Mouse (Mus musculus) midbrain, embryonic 11.5 days (tissue): ENCODE data around the gene Hsp90ab1. TPM values are rescaled to one million over a fixed set of nuclear protein-coding genes. Genes with fewer than 3 reads are reported as not detected.

Source experiments
- ATAC-seq: fragments of 200-750 bp; cut with Nextera tagmentation; 2 replicates; pipeline ENCODE4 v1.8.0; 2017; ENCODE audit warnings: moderate TSS enrichment, moderate library complexity; ENCODE audit not compliant: low FRiP score
- DNase-seq: peaks from one replicate; pipeline ENCODE4 v3.0.0; 2015; ENCODE audit warnings: low spot score; ENCODE audit errors: missing footprints
- H3K27ac ChIP-seq: fragments of 300-500 bp; sonication (generic); 2 replicates; pipeline ENCODE4 v1.5.1; 2014; ENCODE audit warnings: low read depth, low read length
- H3K27me3 ChIP-seq: fragments of 300-500 bp; sonication (generic); 2 replicates; pipeline ENCODE4 v1.6.1; 2014; ENCODE audit warnings: mild to moderate bottlenecking, low read length, moderate library complexity, mixed read lengths; ENCODE audit not compliant: control insufficient read depth, insufficient read depth
- H3K36me3 ChIP-seq: fragments of 300-500 bp; sonication (generic); 2 replicates; pipeline ENCODE4 v1.6.1; 2014; ENCODE audit warnings: mild to moderate bottlenecking, low read length, moderate library complexity, mixed read lengths; ENCODE audit not compliant: control insufficient read depth, insufficient read depth
- H3K4me1 ChIP-seq: fragments of 300-500 bp; sonication (generic); 2 replicates; pipeline ENCODE4 v1.6.1; 2014; ENCODE audit warnings: low read length; ENCODE audit not compliant: control insufficient read depth, insufficient read depth
- H3K4me2 ChIP-seq: fragments of 300-500 bp; sonication (generic); 2 replicates; pipeline ENCODE4 v1.6.1; 2014; ENCODE audit warnings: mild to moderate bottlenecking, moderate library complexity
- H3K4me3 ChIP-seq: fragments of 300-500 bp; sonication (generic); 2 replicates; pipeline ENCODE4 v1.5.1; 2014; ENCODE audit warnings: low read depth, low read length
- H3K9ac ChIP-seq: fragments of 300-500 bp; sonication (generic); 2 replicates; pipeline ENCODE4 v1.6.1; 2014; ENCODE audit warnings: low read length
- H3K9me3 ChIP-seq: fragments of 300-500 bp; sonication (generic); 2 replicates; pipeline ENCODE4 v1.6.1; 2016; ENCODE audit warnings: low read length; ENCODE audit not compliant: control insufficient read depth
- WGBS: fragments of 180-500 bp; shearing (Covaris S2); extraction: QIAGEN DNeasy Blood & Tissue Kit; methylation state at CpG from one replicate; pipeline ENCODE4 v1.1.7; 2014; 5-methylcytosine and 5-hydroxymethylcytosine counted together
- polyA plus RNA-seq: library from polyadenylated mRNA; unstranded; fragments of >200 nt; fragmentation: Nextera tagmentation; extraction: Ambion mirVana; gene quantifications from 2 replicates; pipeline ENCODE4 v1.2.1, GENCODE M21; 2014

Gene Hsp90ab1
- polyA plus RNA-seq, 1 experiment from 2014 or later, result 1,690 TPM

DNA sequence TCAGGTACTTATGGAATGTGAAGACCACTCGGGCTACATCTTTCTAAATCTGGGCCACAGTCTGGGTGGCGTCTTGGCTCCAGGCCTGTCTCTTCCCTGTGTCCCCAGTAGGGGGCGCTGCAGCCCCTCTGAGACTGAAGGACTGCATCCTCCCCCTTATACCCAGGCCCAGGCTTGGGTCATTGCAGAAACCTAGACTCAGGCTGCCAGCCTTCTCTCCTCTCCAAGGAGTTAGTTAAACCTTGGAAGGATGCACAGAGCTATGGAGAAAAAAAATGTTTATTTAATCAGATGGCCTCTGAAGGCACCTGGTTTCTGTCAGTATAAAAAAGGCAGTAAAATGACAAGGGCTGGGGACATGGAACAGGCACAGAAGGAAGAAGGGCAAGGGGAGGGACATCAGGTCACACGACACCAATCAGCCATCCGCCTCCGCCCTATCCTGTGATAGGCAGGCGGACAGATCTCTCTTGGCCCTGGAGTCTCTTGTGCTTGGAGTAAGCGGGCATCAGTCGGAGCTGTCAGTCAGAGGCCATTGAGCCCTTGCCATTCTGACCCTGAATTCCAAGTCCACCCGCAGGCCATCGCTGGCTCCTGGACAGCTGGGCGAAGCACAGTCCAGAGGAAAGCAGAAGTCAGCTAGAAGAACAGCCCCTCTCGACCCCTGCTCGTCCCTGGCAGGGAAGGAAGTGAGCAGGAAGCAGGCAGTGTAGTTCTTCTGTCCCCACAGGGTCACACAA lies 12.0 kb upstream of the Hsp90ab1 start:
- H3K27ac ChIP-seq, result peak overlapping the region; percentile 41; the same call in 1 of the 2 replicates
- H3K4me1 ChIP-seq, result peaks cover 15% of the 10 kb centered on the region
- peaks cover 5% of the 10 kb centered on the region; the same call in 1 of the 2 replicates for H3K36me3 ChIP-seq
- no peaks in the 10 kb centered on the region for H3K27me3 ChIP-seq
- H3K4me3 ChIP-seq, result no peak overlapping the region
- H3K4me2 ChIP-seq, result no peak overlapping the region
- DNase-seq (peak; percentile 98), ATAC-seq (peak; percentile 75)
- 12% methylated on average over 14 of the region's 14 CpGs for WGBS
- peak overlapping the region; percentile 36 for H3K9ac ChIP-seq
- no peaks in the 10 kb centered on the region; the same call in 1 of the 2 replicates for H3K9me3 ChIP-seq

DNA sequence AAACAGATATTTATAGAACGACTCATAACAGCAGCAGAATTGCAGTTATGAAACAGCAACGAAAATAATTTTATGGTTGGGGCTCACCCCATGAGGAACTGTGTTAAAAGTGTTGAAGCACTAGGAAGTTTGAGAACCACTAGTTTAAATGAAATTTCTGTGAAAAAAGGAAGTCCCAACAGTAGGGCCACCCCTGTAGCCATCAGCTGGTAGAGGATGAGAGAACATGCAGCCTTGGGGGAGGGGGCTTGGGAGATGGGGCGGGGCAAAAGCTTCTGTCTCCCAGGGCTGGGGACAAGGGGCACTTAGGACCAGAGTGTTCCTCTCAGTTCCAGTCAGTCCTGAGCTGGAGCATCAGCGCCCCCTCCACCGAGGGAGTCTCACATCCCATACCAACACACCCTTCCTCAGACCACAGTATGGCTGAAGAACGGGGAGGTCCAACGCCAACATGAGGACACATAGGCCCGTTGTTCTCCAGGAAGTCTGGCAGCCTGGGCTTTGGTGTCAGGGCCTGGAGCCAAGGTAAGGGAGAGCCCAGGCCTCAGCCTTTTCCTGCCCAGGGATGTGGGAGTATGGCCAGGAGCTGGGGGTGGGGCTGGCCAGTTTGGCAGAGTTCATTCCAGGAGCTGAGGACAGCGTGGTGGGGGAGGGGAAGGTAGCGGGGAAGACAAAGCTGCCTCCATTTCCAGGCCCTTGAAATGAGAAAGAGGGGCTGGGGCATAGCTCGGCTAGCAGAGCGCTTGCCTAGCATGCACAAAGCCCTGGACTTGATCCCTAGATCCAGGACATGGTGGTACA lies 11.2 kb upstream of the Hsp90ab1 start:
- Histone ChIP-seq H3K4me3 (no peak overlapping the region), H3K9ac (peak overlapping the region; percentile 36; the same call in 1 of the 2 replicates), H3K4me1 (peaks cover 15% of the 10 kb centered on the region), H3K27me3 (no peaks in the 10 kb centered on the region), H3K9me3 (no peaks in the 10 kb centered on the region; the same call in 1 of the 2 replicates), H3K36me3 (peaks cover 5% of the 10 kb centered on the region; the same call in 1 of the 2 replicates), H3K27ac (peak overlapping the region; percentile 36), H3K4me2 (no peak overlapping the region)
- 40% methylated on average over 12 of the region's 12 CpGs for WGBS
- peak; percentile 34 for ATAC-seq
- DNase-seq, result no peak

DNA sequence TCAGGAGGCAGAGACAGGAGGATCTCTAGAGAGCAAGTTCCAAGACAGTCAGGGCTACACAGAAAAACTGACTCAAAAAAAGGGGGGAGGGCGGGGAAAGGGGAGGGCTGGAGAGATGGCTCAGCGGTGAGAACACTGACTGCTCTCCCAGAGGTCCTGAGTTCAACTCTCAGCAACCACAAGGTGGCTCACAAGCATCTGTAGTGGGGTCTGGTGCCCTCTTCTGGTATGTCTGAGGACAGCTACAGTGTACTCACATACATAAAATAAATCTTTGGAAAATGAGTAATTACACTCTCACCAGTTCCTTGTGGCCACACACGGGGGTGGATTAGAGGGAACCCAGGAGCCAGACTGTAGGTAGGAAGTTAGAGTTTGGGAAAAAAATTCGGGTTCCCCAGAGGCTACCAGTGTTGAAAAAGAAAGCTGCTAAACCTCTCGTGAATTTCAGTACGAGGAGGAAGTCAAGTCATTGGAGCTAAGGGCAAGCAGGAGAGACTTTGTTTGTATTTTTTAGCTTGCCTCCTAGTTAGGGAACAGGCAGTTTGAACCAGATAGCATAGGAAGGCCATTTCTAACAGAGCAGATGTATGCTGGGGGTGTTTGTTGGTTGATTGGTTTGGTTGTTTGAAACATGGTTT lies 9.8 kb upstream of the Hsp90ab1 start:
- H3K4me3 ChIP-seq, result no peak overlapping the region
- no peaks in the 10 kb centered on the region; the same call in 1 of the 2 replicates for H3K9me3 ChIP-seq
- H3K27me3 ChIP-seq, result no peaks in the 10 kb centered on the region
- no peak overlapping the region for H3K27ac ChIP-seq
- no peak for ATAC-seq
- H3K4me1 ChIP-seq, result peaks cover 15% of the 10 kb centered on the region
- H3K36me3 ChIP-seq, result peaks cover 5% of the 10 kb centered on the region; the same call in 1 of the 2 replicates
- no peak for DNase-seq
- H3K9ac ChIP-seq, result no peak overlapping the region
- 77% methylated on average over 6 of the region's 6 CpGs for WGBS
- no peak overlapping the region for H3K4me2 ChIP-seq

DNA sequence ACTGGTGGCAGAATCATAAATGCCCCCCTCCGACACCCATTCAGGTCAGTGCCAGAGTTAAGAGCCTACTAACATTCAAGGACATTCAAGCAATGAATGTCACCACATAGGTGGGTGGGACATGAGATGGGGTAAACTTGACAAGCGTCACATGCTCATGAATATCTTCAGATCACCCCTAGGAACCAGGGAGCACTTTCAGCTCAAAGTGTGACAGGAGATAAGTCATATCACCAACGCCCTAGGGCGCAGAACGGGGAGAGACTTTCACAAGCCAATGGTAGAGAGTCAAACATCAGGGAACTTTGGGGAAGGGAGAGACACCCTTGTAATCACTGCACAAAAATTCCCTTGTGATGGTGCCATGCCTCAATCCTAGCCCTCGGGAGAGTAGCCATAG lies 9.1 kb upstream of the Hsp90ab1 start:
- no peak overlapping the region for H3K9ac ChIP-seq
- peaks cover 5% of the 10 kb centered on the region; the same call in 1 of the 2 replicates for H3K36me3 ChIP-seq
- no peak overlapping the region for H3K27ac ChIP-seq
- DNase-seq (no peak), ATAC-seq (no peak)
- no peaks in the 10 kb centered on the region; the same call in 1 of the 2 replicates for H3K9me3 ChIP-seq
- H3K27me3 ChIP-seq, result no peaks in the 10 kb centered on the region
- peaks cover 15% of the 10 kb centered on the region for H3K4me1 ChIP-seq
- WGBS, result 93% methylated on average over 6 of the region's 6 CpGs
- H3K4me3 ChIP-seq, result no peak overlapping the region
- H3K4me2 ChIP-seq, result no peak overlapping the region

DNA sequence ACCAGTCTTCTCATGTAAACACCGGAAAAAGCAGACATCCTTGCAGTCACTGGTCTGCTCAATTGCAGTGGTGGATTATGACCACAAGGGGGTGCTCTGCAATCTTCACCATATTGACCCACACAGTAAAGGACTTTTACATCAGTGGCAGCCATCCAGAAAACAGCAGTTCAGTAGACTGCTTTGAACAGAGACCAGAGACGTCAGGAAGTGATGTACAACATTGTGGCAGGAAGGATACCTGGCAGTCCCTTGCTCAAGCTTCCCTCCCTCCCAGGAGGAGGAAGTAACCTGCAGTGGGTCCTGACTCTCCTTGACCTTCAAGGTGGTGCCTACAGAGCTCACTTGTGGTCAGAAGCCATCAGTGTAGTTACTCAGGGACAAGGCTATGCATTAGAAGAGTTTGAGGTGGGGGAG lies 8.5 kb upstream of the Hsp90ab1 start:
- no peak overlapping the region for H3K4me3 ChIP-seq
- WGBS, result 14% methylated on average over 2 of the region's 2 CpGs
- no peak overlapping the region for H3K4me2 ChIP-seq
- 0 out of 2 replicates have a peak, but pooled peaks cover 2% of the 10 kb centered on the region for H3K36me3 ChIP-seq
- DNase-seq (peak; percentile 94), ATAC-seq (no peak)
- no peaks in the 10 kb centered on the region; the same call in 1 of the 2 replicates for H3K9me3 ChIP-seq
- H3K9ac ChIP-seq, result no peak overlapping the region
- no peak overlapping the region for H3K27ac ChIP-seq
- H3K4me1 ChIP-seq, result peaks cover 15% of the 10 kb centered on the region
- H3K27me3 ChIP-seq, result no peaks in the 10 kb centered on the region

DNA sequence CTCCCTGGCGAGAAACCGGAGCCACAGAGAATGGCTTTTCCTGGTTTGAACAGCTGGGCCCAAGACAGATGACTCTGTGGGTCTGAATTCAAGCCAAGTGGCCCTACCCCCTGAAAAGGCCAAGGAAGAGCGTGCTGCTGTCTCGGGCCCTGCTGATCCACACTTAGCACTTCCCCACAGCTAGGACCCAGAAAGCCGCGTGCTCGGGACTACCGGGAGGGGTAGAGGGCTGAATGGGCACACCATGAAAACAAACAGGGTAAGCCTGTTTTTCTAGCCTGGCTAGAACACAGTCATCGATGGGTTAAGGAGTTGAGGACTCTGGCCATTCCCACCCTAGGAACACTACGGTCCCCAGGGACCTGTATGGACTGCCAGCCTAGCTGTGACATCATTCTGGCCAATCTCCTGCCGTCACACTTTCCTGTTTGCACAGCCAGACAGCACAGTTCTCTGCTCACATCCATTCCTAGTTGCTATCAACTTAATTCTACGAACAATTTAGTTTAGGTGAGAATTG lies 7.9 kb upstream of the Hsp90ab1 start:
- peaks cover 15% of the 10 kb centered on the region for H3K4me1 ChIP-seq
- H3K4me2 ChIP-seq, result no peak overlapping the region
- no peak overlapping the region for H3K27ac ChIP-seq
- no peak overlapping the region for H3K9ac ChIP-seq
- no peaks in the 10 kb centered on the region for H3K36me3 ChIP-seq
- H3K27me3 ChIP-seq, result no peaks in the 10 kb centered on the region
- ATAC-seq, result no peak
- WGBS, result 55% methylated on average over 12 of the region's 12 CpGs
- H3K9me3 ChIP-seq, result no peaks in the 10 kb centered on the region
- H3K4me3 ChIP-seq, result no peak overlapping the region
- DNase-seq, result no peak

DNA sequence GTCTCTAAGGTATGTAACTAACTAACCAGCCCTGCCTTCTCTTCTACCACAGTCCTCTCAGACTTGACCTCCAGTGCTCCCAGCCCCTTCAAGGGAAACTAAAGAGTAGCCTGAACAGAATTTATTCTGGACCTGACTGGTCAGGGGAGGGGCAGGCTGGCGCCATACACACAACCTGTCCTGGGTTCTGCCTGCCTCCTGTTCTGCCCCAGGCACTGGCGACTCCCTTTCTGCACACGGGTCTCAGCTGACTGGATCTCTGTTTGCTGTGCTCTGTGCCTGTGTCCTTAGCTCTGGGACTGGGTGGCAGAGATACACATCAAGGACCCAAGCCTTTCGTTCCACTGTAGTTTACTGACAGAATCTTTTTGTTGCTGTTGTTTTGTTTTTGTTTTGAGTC lies 6.5 kb upstream of the Hsp90ab1 start:
- Histone ChIP-seq H3K27ac (no peak overlapping the region), H3K4me3 (no peak overlapping the region), H3K9me3 (no peaks in the 10 kb centered on the region), H3K4me2 (no peak overlapping the region), H3K27me3 (no peaks in the 10 kb centered on the region), H3K9ac (no peak overlapping the region), H3K36me3 (no peaks in the 10 kb centered on the region), H3K4me1 (peaks cover 5% of the 10 kb centered on the region)
- ATAC-seq, result no peak
- DNase-seq, result no peak
- WGBS, result 92% methylated on average over 4 of the region's 4 CpGs

DNA sequence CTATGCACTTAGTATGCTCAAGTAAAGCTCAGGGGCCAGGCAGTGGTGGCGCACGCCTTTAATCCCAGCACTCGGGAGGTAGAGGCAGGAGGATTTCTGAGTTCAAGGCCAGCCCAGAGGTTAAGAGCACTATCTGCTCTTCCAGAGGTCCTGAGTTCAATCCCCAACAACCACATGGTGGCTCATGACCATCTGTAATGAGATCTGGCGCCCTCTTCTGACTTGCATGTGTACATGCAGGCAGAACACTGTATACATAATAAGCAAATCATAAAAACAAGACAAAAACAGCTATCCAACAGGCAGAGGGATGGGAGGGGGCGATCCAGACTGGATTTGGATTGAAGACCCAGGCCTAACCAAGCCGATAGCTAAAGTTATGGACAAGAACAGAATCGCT lies 5.8 kb upstream of the Hsp90ab1 start:
- Histone ChIP-seq H3K27ac (no peak overlapping the region), H3K27me3 (no peaks in the 10 kb centered on the region), H3K36me3 (no peaks in the 10 kb centered on the region), H3K4me3 (no peak overlapping the region), H3K9me3 (no peaks in the 10 kb centered on the region), H3K4me1 (peaks cover 6% of the 10 kb centered on the region; the same call in 1 of the 2 replicates), H3K9ac (no peak overlapping the region), H3K4me2 (no peak overlapping the region)
- no peak for ATAC-seq
- 69% methylated on average over 7 of the region's 7 CpGs for WGBS
- no peak for DNase-seq
